Mouse (Mus musculus): ENCODE data around the gene Mta1. TPM values are rescaled to one million over a fixed set of nuclear protein-coding genes. Genes with fewer than 3 reads are reported as not detected.
A peak's percentile ranks its signal among the peaks of the same experiment; 100 is the strongest.

Mta1 gene
- polyA plus RNA-seq, 1 experiment from 2014 or later, result 4.9 TPM

DNA sequence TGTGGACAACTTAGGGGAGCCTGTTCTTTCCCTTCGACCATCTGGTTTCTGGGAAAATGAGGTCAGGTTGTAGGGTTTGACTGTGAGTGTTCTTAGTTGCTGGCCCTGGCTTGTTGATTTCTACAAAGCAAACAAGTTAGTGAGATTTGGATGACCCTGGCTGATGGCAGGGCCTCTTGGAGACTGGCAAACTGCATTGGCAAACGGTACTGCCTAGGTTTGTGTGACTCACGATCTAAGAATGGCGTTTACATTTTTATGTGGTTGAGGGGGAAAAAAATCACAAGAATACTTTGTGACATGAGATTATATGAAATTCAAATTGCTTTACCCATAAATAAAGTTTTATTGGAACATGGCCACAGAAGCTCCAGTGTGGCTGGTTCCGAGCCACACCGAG, 8.3 kb downstream of the Mta1 start:
- H3K27ac ChIP-seq (replicated peaks), result 0 out of 2 replicates have a peak overlapping the region, but pooled peaks have one; percentile 13
- 43% methylated on average over 6 of the region's 6 CpGs for WGBS
- no peaks in the 10 kb centered on the region for H3K4me1 ChIP-seq (replicated peaks; ENCODE audit: control insufficient read depth, insufficient read depth)
- no peaks in the 10 kb centered on the region for H3K9me3 ChIP-seq (ENCODE audit: control insufficient read depth, low read length)
- DNase-seq (ENCODE audit: low spot score) (peak; percentile 47), ATAC-seq (ENCODE audit: low FRiP score, low TSS enrichment) (peak; percentile 50)
- no peaks in the 10 kb centered on the region for H3K36me3 ChIP-seq (ENCODE audit: control insufficient read depth, insufficient read depth, low read length)
- no peaks in the 10 kb centered on the region for H3K27me3 ChIP-seq (ENCODE audit: control insufficient read depth, insufficient read depth, low read length)
- no peak overlapping the region for H3K4me3 ChIP-seq (ENCODE audit: low read depth, low read length)
- no peak overlapping the region for H3K4me2 ChIP-seq (replicated peaks; ENCODE audit: low read depth)
- TF ChIP-seq CTCF (IDR thresholded peaks at IDR 0.05; ENCODE audit: low read depth), result no peak
- TF ChIP-seq EP300 (optimal IDR thresholded peaks at IDR 0.05), result no peak
- H3K9ac ChIP-seq (ENCODE audit: low read length), result no peak overlapping the region

DNA sequence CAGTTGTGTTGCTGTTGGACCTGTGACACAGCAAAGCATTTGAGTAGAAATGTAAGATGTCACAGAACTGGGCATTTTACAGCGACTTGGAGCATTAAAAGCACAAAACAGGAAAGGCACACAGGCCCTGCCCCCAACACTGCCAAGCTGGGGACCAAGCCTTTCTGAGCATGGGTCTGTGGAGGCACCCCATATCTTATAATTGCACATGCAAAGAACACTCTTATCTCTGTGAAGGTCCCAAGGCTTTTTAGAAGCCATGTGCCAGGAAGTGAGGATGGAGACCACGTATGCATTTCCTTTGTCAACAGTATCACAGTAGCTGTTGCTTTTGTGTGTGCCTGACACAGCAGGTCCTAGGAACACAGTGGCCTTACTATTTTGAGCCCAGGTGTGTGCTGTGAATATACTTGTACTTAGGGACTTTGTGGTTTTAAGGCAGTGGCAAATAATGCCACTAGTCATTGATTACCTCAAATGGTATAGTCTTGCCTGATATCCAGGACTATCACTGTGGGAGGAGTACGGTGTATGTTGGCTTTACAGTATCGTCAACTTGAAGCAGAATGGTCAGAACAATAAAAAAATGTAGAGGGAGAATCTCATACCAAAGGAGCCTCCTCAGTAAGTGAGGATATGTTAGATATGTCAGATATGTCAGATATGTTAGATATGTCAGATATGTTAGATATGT, 9.5 kb downstream of the Mta1 start:
- H3K9me3 ChIP-seq (ENCODE audit: control insufficient read depth, low read length), result no peaks in the 10 kb centered on the region
- WGBS, result 65% methylated on average over 4 of the region's 4 CpGs
- ATAC-seq (ENCODE audit: low FRiP score, low TSS enrichment) (no peak), DNase-seq (ENCODE audit: low spot score) (no peak)
- TF ChIP-seq EP300 (optimal IDR thresholded peaks at IDR 0.05) (no peak), CTCF (IDR thresholded peaks at IDR 0.05; ENCODE audit: low read depth) (no peak)
- H3K4me1 ChIP-seq (replicated peaks; ENCODE audit: control insufficient read depth, insufficient read depth), result no peaks in the 10 kb centered on the region
- H3K4me2 ChIP-seq (replicated peaks; ENCODE audit: low read depth), result no peak overlapping the region
- H3K36me3 ChIP-seq (ENCODE audit: control insufficient read depth, insufficient read depth, low read length), result no peaks in the 10 kb centered on the region; the same call in 1 of the 2 replicates
- H3K9ac ChIP-seq (ENCODE audit: low read length), result no peak overlapping the region
- no peaks in the 10 kb centered on the region for H3K27me3 ChIP-seq (ENCODE audit: control insufficient read depth, insufficient read depth, low read length)
- H3K4me3 ChIP-seq (ENCODE audit: low read depth, low read length), result no peak overlapping the region
- H3K27ac ChIP-seq (replicated peaks), result no peak overlapping the region

DNA sequence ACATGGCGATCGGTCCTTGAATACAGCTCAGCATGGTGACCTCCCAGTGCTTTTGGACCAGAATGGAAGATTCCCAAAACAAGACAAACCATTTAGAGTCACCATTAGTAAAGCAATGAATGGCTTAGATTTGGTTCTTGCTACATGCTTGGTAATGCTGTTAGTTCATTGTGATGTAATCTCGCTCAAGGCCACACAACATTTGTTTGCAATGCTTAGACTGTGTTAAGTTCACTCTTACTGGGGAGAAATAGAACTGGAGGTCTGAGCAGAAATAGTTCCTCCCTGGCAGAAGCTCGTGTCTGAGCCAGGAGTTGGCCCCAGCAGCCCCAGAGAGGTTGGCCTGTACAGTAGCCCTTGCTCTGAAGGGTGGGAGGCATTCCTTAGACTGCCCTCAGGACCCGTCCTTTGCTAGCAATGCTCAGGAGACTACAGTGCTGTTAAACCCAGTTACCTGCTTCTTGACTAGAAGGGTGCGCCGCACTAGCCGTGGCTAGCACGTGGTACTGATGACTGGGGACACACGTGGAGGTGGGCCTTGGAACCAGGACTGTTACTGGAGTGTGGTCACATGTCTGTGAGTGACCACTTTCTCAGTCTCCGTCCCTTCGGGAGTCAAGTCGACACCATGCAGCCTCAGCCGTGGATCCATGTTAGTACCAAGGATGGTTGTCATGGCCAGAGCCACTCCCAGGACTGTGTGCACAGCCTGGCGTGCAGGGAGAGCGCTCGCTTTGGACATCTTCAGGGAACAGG, 10.6 kb downstream of the Mta1 start:
- no peaks in the 10 kb centered on the region for H3K4me1 ChIP-seq (replicated peaks; ENCODE audit: control insufficient read depth, insufficient read depth)
- no peak overlapping the region for H3K4me2 ChIP-seq (replicated peaks; ENCODE audit: low read depth)
- TF ChIP-seq CTCF (IDR thresholded peaks at IDR 0.05; ENCODE audit: low read depth) (no peak), EP300 (optimal IDR thresholded peaks at IDR 0.05) (no peak)
- H3K27ac ChIP-seq (replicated peaks), result no peak overlapping the region
- H3K27me3 ChIP-seq (ENCODE audit: control insufficient read depth, insufficient read depth, low read length), result no peaks in the 10 kb centered on the region
- WGBS, result 80% methylated on average over 17 of the region's 17 CpGs
- DNase-seq (ENCODE audit: low spot score) (no peak), ATAC-seq (ENCODE audit: low FRiP score, low TSS enrichment) (no peak)
- H3K9ac ChIP-seq (ENCODE audit: low read length), result no peak overlapping the region
- no peak overlapping the region for H3K4me3 ChIP-seq (ENCODE audit: low read depth, low read length)
- peaks cover 3% of the 10 kb centered on the region; the same call in 1 of the 2 replicates for H3K36me3 ChIP-seq (ENCODE audit: control insufficient read depth, insufficient read depth, low read length)
- no peaks in the 10 kb centered on the region for H3K9me3 ChIP-seq (ENCODE audit: control insufficient read depth, low read length)

- H3K36me3 ChIP-seq (ENCODE audit: control insufficient read depth, insufficient read depth, low read length), result peaks cover 3% of the 10 kb centered on the region; the same call in 1 of the 2 replicates
- H3K4me3 ChIP-seq (ENCODE audit: low read depth, low read length), result no peak overlapping the region
- no peaks in the 10 kb centered on the region for H3K9me3 ChIP-seq (ENCODE audit: control insufficient read depth, low read length)
- H3K27ac ChIP-seq (replicated peaks), result no peak overlapping the region
- no peaks in the 10 kb centered on the region for H3K4me1 ChIP-seq (replicated peaks; ENCODE audit: control insufficient read depth, insufficient read depth)
- ATAC-seq (ENCODE audit: low FRiP score, low TSS enrichment) (no peak), DNase-seq (ENCODE audit: low spot score) (no peak)
- WGBS, result 83% methylated on average over 10 of the region's 10 CpGs
- H3K27me3 ChIP-seq (ENCODE audit: control insufficient read depth, insufficient read depth, low read length), result no peaks in the 10 kb centered on the region
- H3K9ac ChIP-seq (ENCODE audit: low read length), result no peak overlapping the region
- no peak overlapping the region for H3K4me2 ChIP-seq (replicated peaks; ENCODE audit: low read depth)
- TF ChIP-seq EP300 (optimal IDR thresholded peaks at IDR 0.05) (no peak), CTCF (IDR thresholded peaks at IDR 0.05; ENCODE audit: low read depth) (no peak)
Measured at GRCm38 (mm10) chr12:113109801-113110200, 11.7 kb downstream of the Mta1 start.

DNA sequence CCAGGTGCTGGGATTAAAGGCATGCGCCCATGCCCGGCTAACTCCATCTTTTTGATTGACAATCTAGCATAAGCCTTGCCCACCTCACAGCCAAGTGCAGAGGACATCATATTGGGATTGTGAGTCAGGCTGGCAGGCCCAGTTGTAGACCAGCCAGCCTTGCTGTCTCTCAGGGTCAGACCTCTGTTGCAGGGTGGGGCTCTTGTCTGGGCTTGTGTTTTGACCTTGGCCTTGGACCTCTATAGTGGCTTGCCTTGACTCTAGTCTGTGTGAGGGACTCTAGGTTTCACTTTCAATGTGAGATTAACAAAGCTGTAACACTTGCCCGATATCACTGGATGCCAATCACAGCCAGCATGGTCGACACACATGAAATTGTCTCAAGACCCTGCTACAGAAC, 16.1 kb downstream of the Mta1 start:
- H3K9me3 ChIP-seq (ENCODE audit: control insufficient read depth, low read length), result no peaks in the 10 kb centered on the region
- no peak overlapping the region for H3K9ac ChIP-seq (ENCODE audit: low read length)
- H3K4me2 ChIP-seq (replicated peaks; ENCODE audit: low read depth), result no peak overlapping the region
- no peaks in the 10 kb centered on the region for H3K27me3 ChIP-seq (ENCODE audit: control insufficient read depth, insufficient read depth, low read length)
- ATAC-seq (ENCODE audit: low FRiP score, low TSS enrichment), result no peak
- TF ChIP-seq EP300 (optimal IDR thresholded peaks at IDR 0.05) (no peak), CTCF (IDR thresholded peaks at IDR 0.05; ENCODE audit: low read depth) (no peak)
- H3K36me3 ChIP-seq (ENCODE audit: control insufficient read depth, insufficient read depth, low read length), result peaks cover 22% of the 10 kb centered on the region; the same call in 1 of the 2 replicates
- H3K4me1 ChIP-seq (replicated peaks; ENCODE audit: control insufficient read depth, insufficient read depth), result no peaks in the 10 kb centered on the region
- no peak overlapping the region for H3K4me3 ChIP-seq (ENCODE audit: low read depth, low read length)
- WGBS, result 83% methylated on average over 4 of the region's 4 CpGs
- no peak overlapping the region for H3K27ac ChIP-seq (replicated peaks)
- no peak for DNase-seq (ENCODE audit: low spot score)

Measured in stomach, postnatal 0 days (tissue).